Mouse (Mus musculus): ENCODE data around the gene Olfr718-ps1. TPM values are rescaled to one million over a fixed set of nuclear protein-coding genes. Genes with fewer than 3 reads are reported as not detected.
A peak's percentile ranks its signal among the peaks of the same experiment; 100 is the strongest.
"Not testable (repeated sequence)": the region's sequence is repeated elsewhere in the genome, so short reads cannot be mapped to it uniquely, and the experiment has no call there.

The Olfr718-ps1 gene
- polyA plus RNA-seq, 1 experiment from 2014 or later: 0.04 TPM

- Histone ChIP-seq H3K27ac (no peak overlapping the region), H3K9ac (no peak overlapping the region), H3K36me3 (replicated peaks) (no peaks in the 10 kb centered on the region), H3K27me3 (replicated peaks) (peaks cover 25% of the 10 kb centered on the region), H3K4me1 (no peaks in the 10 kb centered on the region), H3K4me2 (no peak overlapping the region), H3K9me3 (no peaks in the 10 kb centered on the region), H3K4me3 (no peak overlapping the region)
- no peak for ATAC-seq (replicated peaks)
- WGBS: 90% methylated on average over 10 of the region's 10 CpGs
Observed at GRCm38 (mm10) chr5:143153756-143154155, 6.4 kb upstream of the Olfr718-ps1 start.

- Histone ChIP-seq H3K4me1 (no peaks in the 10 kb centered on the region), H3K36me3 (replicated peaks) (no peaks in the 10 kb centered on the region), H3K4me2 (no peak overlapping the region), H3K9me3 (no peaks in the 10 kb centered on the region), H3K27me3 (replicated peaks) (no peaks in the 10 kb centered on the region), H3K27ac (no peak overlapping the region), H3K9ac (no peak overlapping the region), H3K4me3 (no peak overlapping the region)
- WGBS: 76% methylated on average over 2 of the region's 2 CpGs
- no peak for ATAC-seq (replicated peaks)
Observed at GRCm38 (mm10) chr5:143150044-143150443, 2.7 kb upstream of the Olfr718-ps1 start.

GRCm38 (mm10) chr5:143149536-143149935 is 2.2 kb upstream of the Olfr718-ps1 start:
- H3K4me1 ChIP-seq: no peaks in the 10 kb centered on the region
- H3K27me3 ChIP-seq (replicated peaks): no peaks in the 10 kb centered on the region
- no peaks in the 10 kb centered on the region for H3K36me3 ChIP-seq (replicated peaks)
- no peak overlapping the region for H3K4me3 ChIP-seq
- no peak overlapping the region for H3K4me2 ChIP-seq
- H3K27ac ChIP-seq: no peak overlapping the region
- no peak overlapping the region for H3K9ac ChIP-seq
- H3K9me3 ChIP-seq: no peaks in the 10 kb centered on the region
- WGBS: 98% methylated on average over 2 of the region's 2 CpGs
- ATAC-seq (replicated peaks): no peak

- H3K36me3 ChIP-seq (replicated peaks): no peaks in the 10 kb centered on the region
- no peak for ATAC-seq (replicated peaks)
- no peak overlapping the region for H3K4me3 ChIP-seq
- H3K27me3 ChIP-seq (replicated peaks): no peaks in the 10 kb centered on the region
- no peak overlapping the region for H3K4me2 ChIP-seq
- no peak overlapping the region for H3K27ac ChIP-seq
- no peak overlapping the region for H3K9ac ChIP-seq
- no peaks in the 10 kb centered on the region for H3K9me3 ChIP-seq
- H3K4me1 ChIP-seq: no peaks in the 10 kb centered on the region
- 92% methylated on average over 5 of the region's 5 CpGs for WGBS
Observed at GRCm38 (mm10) chr5:143148661-143149060, 1.3 kb upstream of the Olfr718-ps1 start.

GRCm38 (mm10) chr5:143137580-143137979 is 9.8 kb downstream of the Olfr718-ps1 start:
- Histone ChIP-seq H3K4me2 (no peak overlapping the region), H3K9ac (no peak overlapping the region), H3K27me3 (replicated peaks) (no peaks in the 10 kb centered on the region), H3K27ac (no peak overlapping the region), H3K4me1 (no peaks in the 10 kb centered on the region), H3K4me3 (no peak overlapping the region), H3K36me3 (replicated peaks) (no peaks in the 10 kb centered on the region), H3K9me3 (no peaks in the 10 kb centered on the region)
- ATAC-seq (replicated peaks): no peak
- WGBS: 84% methylated on average over 13 of the region's 13 CpGs

- no peak overlapping the region for H3K4me3 ChIP-seq
- no peak for ATAC-seq (replicated peaks)
- no peaks in the 10 kb centered on the region for H3K9me3 ChIP-seq
- H3K4me2 ChIP-seq: no peak overlapping the region
- no peaks in the 10 kb centered on the region for H3K4me1 ChIP-seq
- 92% methylated on average over 7 of the region's 7 CpGs for WGBS
- no peaks in the 10 kb centered on the region for H3K36me3 ChIP-seq (replicated peaks)
- H3K27me3 ChIP-seq (replicated peaks): no peaks in the 10 kb centered on the region
- H3K27ac ChIP-seq: no peak overlapping the region
- H3K9ac ChIP-seq: no peak overlapping the region
Observed at GRCm38 (mm10) chr5:143135042-143135441, 12.3 kb downstream of the Olfr718-ps1 start.

- not testable (repeated sequence) for H3K27me3 ChIP-seq (replicated peaks); H3K9me3 ChIP-seq; H3K36me3 ChIP-seq (replicated peaks); H3K4me3 ChIP-seq; H3K9ac ChIP-seq; H3K27ac ChIP-seq; H3K4me1 ChIP-seq; ATAC-seq (replicated peaks); H3K4me2 ChIP-seq
- WGBS: 75% methylated on average over 3 of the region's 6 CpGs
Observed at GRCm38 (mm10) chr5:143134216-143135010, 13.0 kb downstream of the Olfr718-ps1 start.

- Histone ChIP-seq H3K4me1 (no peaks in the 10 kb centered on the region), H3K4me2 (no peak overlapping the region), H3K4me3 (no peak overlapping the region), H3K27ac (no peak overlapping the region), H3K9ac (no peak overlapping the region), H3K36me3 (replicated peaks) (no peaks in the 10 kb centered on the region), H3K9me3 (no peaks in the 10 kb centered on the region), H3K27me3 (replicated peaks) (no peaks in the 10 kb centered on the region)
- 83% methylated on average over 13 of the region's 13 CpGs for WGBS
- no peak for ATAC-seq (replicated peaks)
Observed at GRCm38 (mm10) chr5:143132935-143133514, 14.4 kb downstream of the Olfr718-ps1 start.

- no peak overlapping the region for H3K4me2 ChIP-seq
- WGBS: 94% methylated on average over 7 of the region's 7 CpGs
- no peak overlapping the region for H3K27ac ChIP-seq
- no peaks in the 10 kb centered on the region for H3K36me3 ChIP-seq (replicated peaks)
- H3K9ac ChIP-seq: no peak overlapping the region
- H3K9me3 ChIP-seq: no peaks in the 10 kb centered on the region
- peaks cover 7% of the 10 kb centered on the region for H3K4me1 ChIP-seq
- ATAC-seq (replicated peaks): no peak
- H3K27me3 ChIP-seq (replicated peaks): no peaks in the 10 kb centered on the region
- no peak overlapping the region for H3K4me3 ChIP-seq
Observed at GRCm38 (mm10) chr5:143130342-143130741, 17.0 kb downstream of the Olfr718-ps1 start.

- Histone ChIP-seq H3K4me1 (peaks cover 15% of the 10 kb centered on the region), H3K9ac (no peak overlapping the region), H3K9me3 (no peaks in the 10 kb centered on the region), H3K27ac (no peak overlapping the region), H3K4me3 (no peak overlapping the region), H3K36me3 (replicated peaks) (no peaks in the 10 kb centered on the region), H3K4me2 (no peak overlapping the region), H3K27me3 (replicated peaks) (no peaks in the 10 kb centered on the region)
- no peak for ATAC-seq (replicated peaks)
- WGBS: 87% methylated on average over 16 of the region's 16 CpGs
Observed at GRCm38 (mm10) chr5:143129101-143129500, 18.3 kb downstream of the Olfr718-ps1 start.

- Histone ChIP-seq H3K9ac (no peak overlapping the region), H3K27ac (no peak overlapping the region), H3K36me3 (replicated peaks) (no peaks in the 10 kb centered on the region), H3K4me2 (no peak overlapping the region), H3K4me3 (no peak overlapping the region), H3K4me1 (peaks cover 15% of the 10 kb centered on the region), H3K9me3 (no peaks in the 10 kb centered on the region), H3K27me3 (replicated peaks) (no peaks in the 10 kb centered on the region)
- WGBS: 85% methylated on average over 8 of the region's 8 CpGs
- no peak for ATAC-seq (replicated peaks)
Observed at GRCm38 (mm10) chr5:143127837-143128236, 19.5 kb downstream of the Olfr718-ps1 start.

GRCm38 (mm10) chr5:143126908-143127307 is 20.5 kb downstream of the Olfr718-ps1 start:
- peaks cover 15% of the 10 kb centered on the region for H3K4me1 ChIP-seq
- no peak for ATAC-seq (replicated peaks)
- WGBS: 75% methylated on average over 4 of the region's 4 CpGs
- H3K9ac ChIP-seq: no peak overlapping the region
- no peaks in the 10 kb centered on the region for H3K27me3 ChIP-seq (replicated peaks)
- H3K4me2 ChIP-seq: no peak overlapping the region
- H3K27ac ChIP-seq: no peak overlapping the region
- H3K9me3 ChIP-seq: no peaks in the 10 kb centered on the region
- no peaks in the 10 kb centered on the region for H3K36me3 ChIP-seq (replicated peaks)
- no peak overlapping the region for H3K4me3 ChIP-seq

GRCm38 (mm10) chr5:143126089-143126488 is 21.3 kb downstream of the Olfr718-ps1 start:
- WGBS: 80% methylated on average over 9 of the region's 9 CpGs
- H3K27ac ChIP-seq: peak overlapping the region; percentile 87
- no peak overlapping the region for H3K4me3 ChIP-seq
- H3K9me3 ChIP-seq: no peaks in the 10 kb centered on the region
- ATAC-seq (replicated peaks): no peak
- no peaks in the 10 kb centered on the region for H3K36me3 ChIP-seq (replicated peaks)
- H3K9ac ChIP-seq: no peak overlapping the region
- H3K4me1 ChIP-seq: peaks cover 15% of the 10 kb centered on the region
- no peaks in the 10 kb centered on the region for H3K27me3 ChIP-seq (replicated peaks)
- H3K4me2 ChIP-seq: no peak overlapping the region

Data from midbrain, embryonic 15.5 days (tissue).